Mouse (Mus musculus) spleen, adult 2 months (tissue): ENCODE results near the gene Rnf167.

ENCODE experiments used
- CTCF ChIP-seq: fragments of 200-500 bp; IDR thresholded peaks from 2 replicates; pipeline ENCODE4 v1.5.1; 2011; ENCODE audit warnings: mild to moderate bottlenecking, inconsistent platforms; ENCODE audit not compliant: insufficient read depth, insufficient read length, insufficient replicate concordance; ENCODE audit errors: extremely low read depth
- POLR2A ChIP-seq: fragments of 200-500 bp; IDR thresholded peaks from 2 replicates; pipeline ENCODE4 v1.6.1; 2011; ENCODE audit warnings: low read depth, low read length, inconsistent platforms

DNA sequence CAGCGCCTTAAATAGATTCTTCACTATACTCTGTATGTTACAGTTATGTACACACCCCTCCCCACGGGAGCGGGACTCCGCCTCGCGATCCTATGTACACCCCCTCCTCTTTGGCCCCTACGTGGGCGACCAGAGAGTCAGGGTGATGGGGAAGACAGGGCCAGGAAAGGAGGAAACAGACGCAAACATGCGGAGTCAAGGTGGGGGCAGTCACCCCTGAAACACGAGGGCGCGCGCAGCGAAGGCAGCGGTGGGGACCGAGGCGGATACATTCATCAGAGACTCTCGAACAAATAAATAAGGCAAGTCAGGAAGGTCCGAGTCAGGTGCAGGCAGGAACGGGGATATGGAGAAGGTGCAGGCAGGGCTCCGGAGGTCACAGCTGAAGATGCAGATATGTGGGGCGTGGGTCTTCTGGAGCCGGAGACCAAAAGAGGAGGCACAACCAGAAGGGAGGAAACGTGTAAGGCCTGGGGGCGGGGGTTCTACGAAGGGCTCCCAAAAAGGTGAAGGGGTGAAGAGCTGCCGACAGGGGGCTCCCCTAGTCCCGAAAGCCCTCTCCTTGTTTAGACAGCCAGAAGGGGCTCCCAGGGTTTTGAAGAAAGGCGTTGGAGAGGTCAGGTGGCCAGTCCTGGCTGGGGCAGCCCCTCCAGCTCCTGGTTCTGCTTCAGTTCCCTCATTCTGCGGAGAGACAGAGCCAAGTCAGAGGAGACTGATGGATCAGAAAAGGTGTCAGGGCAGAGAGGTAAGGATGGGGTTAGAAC lies 22.7 kb downstream of the Rnf167 start:
- TF ChIP-seq POLR2A (0 out of 2 replicates have a peak, but pooled peaks have one; percentile 12), CTCF (peak; percentile 55)
